Mouse (Mus musculus): ENCODE measurements at regions not wholly inside any gene's neighbourhood (a gene's known extent, or its start where the extent isn't known, plus 50 kb on each side); places are given as distances from the start of the nearest gene placed in this dataset.

DNA sequence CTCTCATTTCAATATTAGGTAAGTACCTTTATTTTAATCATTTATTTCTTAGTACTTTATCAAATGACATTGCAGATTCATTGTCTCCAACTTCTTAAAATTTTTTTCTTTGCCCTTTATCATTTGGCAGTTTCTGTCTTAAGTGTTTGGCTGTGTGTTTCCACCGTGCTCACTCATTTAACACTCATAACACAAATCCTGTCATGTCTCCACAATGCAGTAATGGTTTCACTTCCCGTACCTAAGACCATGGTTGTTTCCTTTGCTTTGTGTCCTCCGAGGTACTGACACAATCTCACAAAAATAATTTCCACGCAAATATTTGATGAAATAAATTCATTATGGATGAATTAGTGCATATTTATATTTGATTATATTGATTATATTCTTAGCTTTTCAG lies 311.0 kb upstream of the Fbxo33 start:
- TF ChIP-seq CTCF (IDR thresholded peaks at IDR 0.05; ENCODE audit: borderline replicate concordance, extremely low read depth, insufficient read depth, insufficient read length) (no peak), POLR2A (IDR thresholded peaks at IDR 0.05; ENCODE audit: borderline replicate concordance, extremely low read depth, insufficient read depth, insufficient read length, poor library complexity, severe bottlenecking) (no peak)

Data from brain, embryonic 14.5 days (tissue).